Mouse (Mus musculus) forebrain, embryonic 14.5 days (tissue): ENCODE results near the gene Zbtb20. TPM values are rescaled to one million over a fixed set of nuclear protein-coding genes. Genes with fewer than 3 reads are reported as not detected.

Source experiments
- ATAC-seq: fragments of 200-750 bp; cut with Nextera tagmentation; 2 replicates; pipeline ENCODE4 v1.8.0; 2017; ENCODE audit warnings: mild to moderate bottlenecking, moderate library complexity
- DNase-seq: peaks from one replicate; pipeline ENCODE4 v3.0.0-alpha.2; 2015; ENCODE audit warnings: low spot score
- H3K27ac ChIP-seq: fragments of 300-500 bp; sonication (generic); 2 replicates; pipeline ENCODE4 v1.5.1; 2014; ENCODE audit warnings: low read depth, mild to moderate bottlenecking, control low read depth, low read length, moderate library complexity
- H3K27me3 ChIP-seq: fragments of 300-500 bp; sonication (generic); replicated peaks from 2 replicates; pipeline ENCODE4 v1.6.1; 2014; ENCODE audit warnings: low read length, control low read depth, mixed read lengths; ENCODE audit not compliant: control insufficient read depth, insufficient read depth
- H3K36me3 ChIP-seq: fragments of 300-500 bp; sonication (generic); 2 replicates; pipeline ENCODE4 v1.6.1; 2014; ENCODE audit warnings: low read length, control low read depth; ENCODE audit not compliant: control insufficient read depth, insufficient read depth
- H3K4me1 ChIP-seq: fragments of 300-500 bp; sonication (generic); 2 replicates; pipeline ENCODE4 v1.6.1; 2014; ENCODE audit warnings: antibody characterized with exemption, low read length, control low read depth; ENCODE audit not compliant: control insufficient read depth, insufficient read depth
- H3K4me2 ChIP-seq: fragments of 300-500 bp; sonication (generic); 2 replicates; pipeline ENCODE4 v1.6.1; 2014; ENCODE audit warnings: mild to moderate bottlenecking, control low read depth, low read length
- H3K4me3 ChIP-seq: fragments of 300-500 bp; sonication (generic); 2 replicates; pipeline ENCODE4 v1.5.1; 2014; ENCODE audit warnings: low read depth, low read length, control low read depth
- H3K9ac ChIP-seq: fragments of 300-500 bp; sonication (generic); 2 replicates; pipeline ENCODE4 v1.6.1; 2014; ENCODE audit warnings: mild to moderate bottlenecking, low read length, control low read depth, moderate library complexity
- H3K9me3 ChIP-seq: fragments of 300-500 bp; sonication (generic); replicated peaks from 2 replicates; pipeline ENCODE4 v1.6.1; 2016; ENCODE audit warnings: low read length, control low read depth, mixed read lengths; ENCODE audit not compliant: control insufficient read depth
- WGBS: fragments of 180-500 bp; shearing (Covaris S2); extraction: QIAGEN DNeasy Blood & Tissue Kit; methylation state at CpG from one replicate; pipeline ENCODE4 v1.1.7; 2014; 5-methylcytosine and 5-hydroxymethylcytosine counted together
- polyA plus RNA-seq: library from polyadenylated mRNA; unstranded; fragments of >200 nt; fragmentation: Nextera tagmentation; extraction: Ambion mirVana; gene quantifications from 2 replicates; pipeline ENCODE4 v1.2.1, GENCODE M21; 2014

Zbtb20 gene
- polyA plus RNA-seq, 1 experiment from 2014 or later, result 41.0 TPM

DNA sequence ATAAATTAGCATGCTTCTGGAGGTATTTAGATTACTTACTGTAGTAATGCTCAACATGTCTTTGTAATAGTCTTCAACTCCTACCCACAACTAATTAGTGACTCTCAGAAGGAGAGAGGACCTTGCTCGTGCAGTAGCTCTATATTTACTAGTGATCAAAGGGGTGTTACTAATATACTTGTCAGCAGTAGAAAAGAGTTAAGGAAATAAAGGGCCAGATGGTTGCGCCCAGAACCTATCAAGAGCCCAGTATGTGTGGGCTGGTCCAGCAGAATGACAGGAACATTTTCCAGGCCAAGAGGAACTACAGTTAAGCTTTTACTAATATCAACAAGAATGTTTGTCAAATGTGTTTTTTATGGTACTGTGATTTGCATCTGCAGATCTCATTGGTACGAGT is 153.6 kb downstream of the Zbtb20 start:
- peak; percentile 41 for DNase-seq
- Histone ChIP-seq H3K4me1 (no peaks in the 10 kb centered on the region), H3K9ac (no peak overlapping the region), H3K27ac (no peak overlapping the region), H3K27me3 (no peaks in the 10 kb centered on the region), H3K9me3 (no peaks in the 10 kb centered on the region), H3K4me2 (no peak overlapping the region), H3K4me3 (no peak overlapping the region), H3K36me3 (no peaks in the 10 kb centered on the region)
- 28% methylated on average over 3 of the region's 3 CpGs for WGBS
- peak; percentile 60 for ATAC-seq

DNA sequence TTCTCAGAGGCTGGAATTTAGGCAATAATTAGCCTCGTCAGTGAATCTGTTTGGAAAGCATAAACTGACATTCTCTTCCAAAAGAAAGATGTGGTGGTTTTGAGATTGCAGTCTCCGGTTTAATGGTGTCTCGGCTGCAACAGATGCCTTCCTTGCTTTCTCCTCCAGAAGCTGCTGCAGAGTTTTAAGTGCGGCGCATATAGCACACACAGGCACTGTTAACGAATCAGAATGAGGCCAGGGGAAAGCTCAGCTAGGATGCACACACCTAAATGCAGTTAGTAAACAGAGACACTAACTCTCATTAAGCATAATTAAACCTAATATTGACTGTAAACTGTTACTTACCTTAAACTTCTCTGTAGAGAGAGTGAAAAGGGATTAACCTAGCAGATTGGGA is 160.0 kb downstream of the Zbtb20 start:
- Histone ChIP-seq H3K27ac (no peak overlapping the region), H3K9ac (no peak overlapping the region), H3K27me3 (no peaks in the 10 kb centered on the region), H3K4me2 (no peak overlapping the region), H3K4me1 (0 out of 2 replicates have a peak, but pooled peaks cover 2% of the 10 kb centered on the region), H3K9me3 (no peaks in the 10 kb centered on the region), H3K36me3 (no peaks in the 10 kb centered on the region), H3K4me3 (no peak overlapping the region)
- WGBS, result 24% methylated on average over 6 of the region's 6 CpGs
- no peak for ATAC-seq
- peak; percentile 17 for DNase-seq

DNA sequence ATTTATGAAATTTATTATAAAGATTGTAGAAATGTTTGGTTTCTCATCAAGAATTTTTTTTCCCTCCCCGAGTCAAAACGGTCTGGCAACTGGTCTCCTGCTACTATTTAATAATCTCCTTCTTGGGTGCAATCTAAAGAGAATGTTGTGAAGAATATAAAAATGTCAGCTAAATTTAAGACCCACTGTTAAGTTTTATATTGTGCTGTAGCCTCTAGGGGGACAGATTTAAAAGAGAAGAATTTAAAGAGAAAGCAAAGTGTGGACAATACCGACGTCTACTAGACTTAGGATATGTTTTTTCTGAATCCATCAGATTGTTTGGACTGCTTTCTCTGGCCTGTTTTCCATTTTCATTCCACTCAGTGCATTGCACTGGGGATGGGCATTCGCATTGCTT is 160.8 kb downstream of the Zbtb20 start:
- WGBS, result 68% methylated on average over 5 of the region's 5 CpGs
- Histone ChIP-seq H3K36me3 (no peaks in the 10 kb centered on the region), H3K9ac (no peak overlapping the region), H3K4me2 (no peak overlapping the region), H3K27me3 (no peaks in the 10 kb centered on the region), H3K27ac (no peak overlapping the region), H3K4me3 (no peak overlapping the region), H3K4me1 (0 out of 2 replicates have a peak, but pooled peaks cover 2% of the 10 kb centered on the region), H3K9me3 (no peaks in the 10 kb centered on the region)
- DNase-seq (no peak), ATAC-seq (no peak)

DNA sequence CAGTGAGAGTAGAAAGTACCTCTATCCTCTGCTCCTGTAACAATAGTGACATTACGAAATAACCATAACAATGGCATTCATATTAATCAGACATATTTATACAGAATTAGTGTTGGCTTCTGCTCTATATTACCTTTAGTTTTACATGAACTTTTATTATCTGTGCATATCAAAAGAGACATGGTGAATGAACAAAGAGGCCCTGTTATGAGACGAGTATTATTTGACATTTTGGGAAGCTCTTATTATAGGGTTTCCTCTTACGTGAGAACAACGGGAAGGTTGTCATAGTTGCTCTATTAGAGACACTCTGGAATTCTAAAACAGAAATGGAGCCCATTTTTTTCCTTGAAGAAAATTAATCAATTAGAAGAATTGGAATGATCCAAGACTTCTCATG is 161.6 kb downstream of the Zbtb20 start:
- Histone ChIP-seq H3K4me2 (no peak overlapping the region), H3K27ac (no peak overlapping the region), H3K4me1 (0 out of 2 replicates have a peak, but pooled peaks cover 2% of the 10 kb centered on the region), H3K4me3 (no peak overlapping the region), H3K36me3 (no peaks in the 10 kb centered on the region), H3K9ac (no peak overlapping the region), H3K9me3 (0 out of 2 replicates have a peak, but pooled peaks cover 3% of the 10 kb centered on the region), H3K27me3 (no peaks in the 10 kb centered on the region)
- DNase-seq (no peak), ATAC-seq (no peak)
- 73% methylated on average over 4 of the region's 4 CpGs for WGBS

DNA sequence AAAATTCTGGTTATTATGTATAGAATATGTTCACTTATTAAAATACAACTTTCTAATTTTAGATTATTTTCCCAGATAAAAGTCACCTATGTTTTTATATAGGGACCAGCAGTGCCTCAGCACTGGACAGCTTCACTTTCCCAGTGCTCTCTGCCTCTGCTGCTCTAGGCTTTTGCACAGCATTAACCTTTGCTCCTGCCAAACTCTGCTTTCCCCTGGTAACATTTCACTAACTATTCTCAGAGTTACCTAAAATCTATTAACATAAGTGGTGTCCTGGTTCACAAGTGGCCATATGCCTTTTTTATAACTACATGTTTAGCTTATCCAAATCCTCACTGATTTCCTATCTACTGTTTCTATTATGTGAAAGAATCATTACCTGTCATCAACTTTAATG is 169.9 kb downstream of the Zbtb20 start:
- no peak for ATAC-seq
- H3K4me1 ChIP-seq, result no peaks in the 10 kb centered on the region

DNA sequence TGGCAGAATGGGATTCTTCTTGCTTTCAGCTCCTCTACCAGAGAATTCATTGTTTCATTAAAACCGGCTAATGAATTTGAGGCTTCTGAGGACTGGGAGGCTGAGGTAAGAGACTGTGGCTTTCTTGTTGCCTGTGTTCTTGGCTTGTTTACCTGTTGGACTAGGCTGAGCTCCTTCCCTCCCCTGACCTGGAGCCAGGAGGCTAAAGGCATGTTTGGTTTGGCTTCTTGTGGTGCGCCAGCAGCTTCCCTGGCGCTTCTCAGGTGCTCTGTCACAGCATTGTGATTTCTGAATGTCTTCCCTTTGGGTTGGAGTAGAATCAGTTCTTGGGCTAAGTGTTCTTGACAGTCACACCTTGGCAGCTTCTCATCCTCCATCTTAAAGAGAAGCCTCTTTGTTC is 171.0 kb downstream of the Zbtb20 start:
- Histone ChIP-seq H3K4me3 (no peak overlapping the region), H3K4me2 (no peak overlapping the region), H3K27me3 (no peaks in the 10 kb centered on the region), H3K36me3 (no peaks in the 10 kb centered on the region), H3K9me3 (0 out of 2 replicates have a peak, but pooled peaks cover 2% of the 10 kb centered on the region), H3K9ac (no peak overlapping the region), H3K4me1 (no peaks in the 10 kb centered on the region), H3K27ac (no peak overlapping the region)
- 82% methylated on average over 3 of the region's 3 CpGs for WGBS
- DNase-seq (no peak), ATAC-seq (no peak)

More for the DNA sequence above, 169.9 kb downstream of the Zbtb20 start:
- H3K9me3 ChIP-seq, result 0 out of 2 replicates have a peak, but pooled peaks cover 3% of the 10 kb centered on the region
- no peaks in the 10 kb centered on the region for H3K36me3 ChIP-seq
- no peaks in the 10 kb centered on the region for H3K27me3 ChIP-seq
- no peak overlapping the region for H3K27ac ChIP-seq
- no peak overlapping the region for H3K4me3 ChIP-seq
- H3K4me2 ChIP-seq, result no peak overlapping the region
- no peak overlapping the region for H3K9ac ChIP-seq
- no peak for DNase-seq

DNA sequence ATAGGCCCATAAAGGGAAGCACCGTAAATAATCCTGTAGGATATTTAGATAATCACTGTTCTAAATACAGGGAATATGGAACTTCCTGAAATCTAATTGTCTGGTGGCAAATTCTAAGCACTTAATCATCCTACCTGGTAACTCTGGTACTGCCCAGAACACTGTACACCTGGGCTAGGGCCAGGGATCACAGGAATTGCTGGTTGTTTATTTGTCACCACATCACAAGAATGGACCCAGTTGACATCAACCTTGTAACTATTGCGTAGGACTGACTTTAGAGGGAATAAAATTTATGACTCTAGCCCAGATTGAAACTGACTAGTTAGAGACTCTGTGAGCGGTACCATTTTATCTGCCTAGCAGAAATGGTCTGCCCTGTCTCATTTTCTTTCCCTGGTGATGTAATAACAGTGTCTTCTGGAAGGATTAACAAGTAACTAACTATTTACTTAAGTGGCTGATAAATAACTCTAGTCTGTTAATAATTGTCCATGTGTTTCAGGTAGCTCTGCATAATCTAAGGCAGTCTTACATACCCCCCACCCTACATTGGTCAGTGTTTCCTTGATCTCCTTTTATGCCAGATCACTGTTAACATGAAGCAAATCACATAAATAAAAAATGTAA is 194.1 kb downstream of the Zbtb20 start:
- no peak for DNase-seq
- ATAC-seq, result no peak
- Histone ChIP-seq H3K4me2 (no peak overlapping the region), H3K9me3 (no peaks in the 10 kb centered on the region), H3K27me3 (no peaks in the 10 kb centered on the region), H3K36me3 (no peaks in the 10 kb centered on the region), H3K4me3 (no peak overlapping the region), H3K9ac (no peak overlapping the region), H3K4me1 (no peaks in the 10 kb centered on the region), H3K27ac (no peak overlapping the region)
- WGBS, result 93% methylated on average over 3 of the region's 3 CpGs

DNA sequence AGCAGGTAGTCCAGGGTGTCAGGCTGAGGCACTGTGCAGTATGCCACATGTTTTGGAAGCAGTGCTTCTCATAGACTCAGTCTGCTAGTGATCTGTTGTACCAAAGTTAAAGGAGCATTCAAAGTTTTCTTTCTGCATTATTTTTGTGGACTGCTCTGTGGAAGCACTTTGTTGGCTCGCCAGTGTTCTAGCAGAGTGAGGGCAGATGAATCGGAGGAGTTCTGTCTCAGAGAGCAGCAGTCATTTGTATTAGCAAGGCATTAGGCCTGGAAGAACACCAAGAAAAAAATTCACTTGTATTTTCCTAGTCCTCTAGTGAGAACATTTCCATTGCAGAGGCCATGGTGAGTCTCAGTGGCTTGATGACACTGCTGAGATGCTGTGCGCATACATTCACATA is 196.2 kb downstream of the Zbtb20 start:
- no peaks in the 10 kb centered on the region for H3K36me3 ChIP-seq
- H3K9ac ChIP-seq, result no peak overlapping the region
- H3K4me1 ChIP-seq, result no peaks in the 10 kb centered on the region
- DNase-seq, result no peak
- WGBS, result 89% methylated on average over 3 of the region's 3 CpGs
- H3K27me3 ChIP-seq, result no peaks in the 10 kb centered on the region
- no peaks in the 10 kb centered on the region for H3K9me3 ChIP-seq
- no peak for ATAC-seq
- no peak overlapping the region for H3K4me3 ChIP-seq
- no peak overlapping the region for H3K27ac ChIP-seq
- H3K4me2 ChIP-seq, result no peak overlapping the region

DNA sequence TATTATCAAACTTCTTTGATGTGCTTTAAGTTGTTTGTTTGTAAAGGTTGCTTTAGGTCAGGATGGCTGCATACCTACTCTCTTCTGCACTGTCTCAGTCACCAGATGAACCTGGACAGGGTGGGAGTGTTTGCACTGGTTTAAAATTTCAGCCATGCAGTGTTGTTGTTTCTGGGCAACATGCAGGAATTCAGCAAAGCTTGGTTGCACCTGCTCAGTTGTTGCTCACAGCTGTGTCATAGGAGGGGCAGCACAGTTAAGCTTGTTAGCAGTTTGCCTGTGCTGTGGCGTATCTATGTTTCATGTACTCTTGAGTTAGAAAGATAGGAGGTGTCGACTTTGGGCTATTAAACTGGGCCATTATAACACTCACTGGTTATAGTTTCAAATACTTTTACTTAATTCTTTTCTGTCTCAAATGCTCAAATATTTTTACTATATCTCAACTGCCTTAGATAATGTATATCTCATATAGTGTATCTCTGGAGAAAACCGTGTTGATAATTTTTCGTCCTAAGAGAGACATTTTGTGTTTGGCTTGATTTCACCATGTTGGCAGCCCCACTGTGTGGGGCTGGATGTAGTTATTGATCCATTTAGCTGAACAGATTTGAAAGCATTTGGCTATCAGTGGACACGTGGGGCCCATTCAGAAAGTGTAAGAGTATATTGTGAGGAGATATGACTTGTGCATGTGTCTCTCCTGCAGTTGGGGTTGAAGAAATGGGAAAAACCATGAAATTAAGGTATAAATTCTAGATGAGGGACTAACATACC is 197.3 kb downstream of the Zbtb20 start:
- Histone ChIP-seq H3K4me2 (no peak overlapping the region), H3K27me3 (no peaks in the 10 kb centered on the region), H3K36me3 (no peaks in the 10 kb centered on the region), H3K9me3 (no peaks in the 10 kb centered on the region), H3K4me3 (no peak overlapping the region), H3K27ac (no peak overlapping the region), H3K4me1 (no peaks in the 10 kb centered on the region), H3K9ac (no peak overlapping the region)
- 91% methylated on average over 5 of the region's 5 CpGs for WGBS
- DNase-seq (no peak), ATAC-seq (no peak)
